Mouse (Mus musculus) liver, embryonic 14.5 days (tissue): Measurements from ENCODE around the gene Shmt1. TPM values are rescaled to one million over a fixed set of nuclear protein-coding genes. Genes with fewer than 3 reads are reported as not detected.

Source experiments
- ATAC-seq: fragments of 200-750 bp; cut with Nextera tagmentation; 2 replicates; pipeline ENCODE4 v1.8.0; 2017; ENCODE audit warnings: moderate number of reproducible peaks, mild to moderate bottlenecking, moderate library complexity; ENCODE audit not compliant: insufficient read depth
- DNase-seq, 3 experiments: peaks; one replicate each; pipeline ENCODE4 v3.0.0-alpha.2; 2012 to 2013; ENCODE audit warnings: low read depth in 3 of 3, low spot score in 3 of 3
- H3K27ac ChIP-seq: fragments of 300-500 bp; sonication (generic); 2 replicates; pipeline ENCODE4 v1.5.1; 2014; ENCODE audit warnings: moderate library complexity, mild to moderate bottlenecking, control low read depth, inconsistent platforms
- H3K27me3 ChIP-seq: fragments of 300-500 bp; sonication (generic); 2 replicates; pipeline ENCODE4 v1.6.1; 2014; ENCODE audit warnings: mild to moderate bottlenecking, low read length, moderate library complexity; ENCODE audit not compliant: control insufficient read depth, insufficient read depth
- H3K36me3 ChIP-seq: fragments of 300-500 bp; sonication (generic); replicated peaks from 2 replicates; pipeline ENCODE4 v1.6.1; 2014; ENCODE audit warnings: low read depth; ENCODE audit not compliant: control insufficient read depth, insufficient read depth
- H3K4me1 ChIP-seq, 2 experiments: fragments of 200-500 bp in 1 of 2; fragments of 300-500 bp in 1 of 2; sonication (generic) in 1 of 2; replicated peaks; 2 replicates each; pipeline ENCODE4 v1.6.1; 2012 to 2014; ENCODE audit warnings: antibody characterized with exemption in 1 of 2, inconsistent platforms in 1 of 2, low read length in 1 of 2; ENCODE audit not compliant: control insufficient read depth in 2 of 2, insufficient read depth in 2 of 2
- H3K4me2 ChIP-seq: fragments of 300-500 bp; sonication (generic); 2 replicates; pipeline ENCODE4 v1.6.1; 2014; ENCODE audit warnings: low read depth, mild to moderate bottlenecking, control low read depth, moderate library complexity
- H3K4me3 ChIP-seq, 2 experiments: fragments of 200-500 bp in 1 of 2; fragments of 300-500 bp in 1 of 2; sonication (generic) in 1 of 2; 2 replicates each; pipeline ENCODE4 v1.5.1; 2012 to 2014; ENCODE audit warnings: low read depth in 2 of 2, low read length in 2 of 2, mild to moderate bottlenecking in 2 of 2, control low read depth in 1 of 2, inconsistent platforms in 1 of 2, moderate library complexity in 1 of 2; ENCODE audit not compliant: insufficient read depth in 1 of 2
- H3K9ac ChIP-seq: fragments of 300-500 bp; sonication (generic); replicated peaks from 2 replicates; pipeline ENCODE4 v1.6.1; 2014; ENCODE audit warnings: mild to moderate bottlenecking, control low read depth, moderate library complexity
- H3K9me3 ChIP-seq: fragments of 300-500 bp; sonication (generic); 2 replicates; pipeline ENCODE4 v1.6.1; 2016; ENCODE audit warnings: low read length, mixed read lengths; ENCODE audit not compliant: control insufficient read depth
- CTCF ChIP-seq: IDR thresholded peaks from 2 replicates; pipeline ENCODE4 v1.5.1; 2016; ENCODE audit warnings: antibody characterized with exemption, low read depth, control low read depth
- EP300 ChIP-seq: IDR thresholded peaks from 2 replicates; pipeline ENCODE4 v1.6.1; 2016; ENCODE audit warnings: antibody characterized with exemption, low read depth
- WGBS: fragments of 180-500 bp; shearing (Covaris S2); extraction: QIAGEN DNeasy Blood & Tissue Kit; methylation state at CpG from one replicate; pipeline ENCODE4 v1.1.7; 2014; ENCODE audit not compliant: insufficient replicate concordance; 5-methylcytosine and 5-hydroxymethylcytosine counted together
- polyA plus RNA-seq, 2 experiments: library from polyadenylated mRNA; depleted of rRNA in 1 of 2; stranded (reverse) in 1 of 2; unstranded in 1 of 2; fragments of >200 nt; fragmentation: Nextera tagmentation in 1 of 2; extraction: Ambion mirVana in 1 of 2; gene quantifications; 2 replicates each; pipeline versions ENCODE4 v1.2.1 to v1.2.3; 2012 to 2014

The Shmt1 gene
- polyA plus RNA-seq, 2 experiments = 26.9 to 34.2 TPM

DNA sequence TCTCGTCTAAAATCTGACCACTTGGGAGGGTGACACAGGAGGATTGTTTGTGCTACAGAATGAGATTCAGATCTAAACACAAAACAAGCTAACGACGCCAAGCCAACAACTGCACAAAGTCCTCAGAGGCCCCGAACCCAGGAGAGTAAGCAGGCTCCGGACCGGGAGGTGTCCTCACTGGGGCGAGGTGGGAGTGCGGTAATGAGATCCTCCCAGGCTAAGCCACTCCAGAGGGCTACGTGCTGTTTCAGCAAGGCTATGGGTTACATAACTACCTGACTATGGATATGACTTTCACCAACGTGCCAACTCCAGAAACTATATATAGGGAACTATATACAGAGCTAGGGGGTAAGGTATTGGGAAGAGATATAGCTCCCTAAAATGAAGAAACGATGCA is 15.2 kb downstream of the Shmt1 start:
- H3K4me3 ChIP-seq = no peak overlapping the region
- DNase-seq (no peak), ATAC-seq (no peak)
- no peaks in the 10 kb centered on the region for H3K27me3 ChIP-seq
- no peak for TF ChIP-seq CTCF
- no peak for TF ChIP-seq EP300
- no peak overlapping the region for H3K4me2 ChIP-seq
- H3K36me3 ChIP-seq = peaks cover 4% of the 10 kb centered on the region
- no peaks in the 10 kb centered on the region for H3K9me3 ChIP-seq
- no peak overlapping the region for H3K9ac ChIP-seq
- no peaks in the 10 kb centered on the region for H3K4me1 ChIP-seq
- H3K27ac ChIP-seq = no peak overlapping the region
- WGBS = 76% methylated on average over 11 of the region's 11 CpGs

DNA sequence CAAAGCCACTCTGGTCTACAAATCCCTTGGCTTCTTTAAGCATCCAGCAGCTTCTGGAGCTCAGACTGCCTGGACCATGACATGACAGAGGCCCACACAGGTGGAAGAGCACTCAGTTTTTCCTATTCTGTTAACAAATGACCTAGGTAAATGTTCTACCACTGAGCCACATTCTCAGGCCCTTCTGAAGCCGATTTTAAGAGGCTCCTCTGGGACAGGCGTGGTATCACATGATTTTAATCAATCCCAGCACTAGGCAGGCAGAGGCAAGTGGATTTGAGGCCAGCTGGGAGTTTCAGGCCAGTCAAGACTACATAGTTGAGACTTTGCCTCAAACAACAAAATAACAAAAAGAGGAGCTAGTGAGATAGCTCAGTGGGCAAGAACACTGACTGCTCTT is 21.0 kb downstream of the Shmt1 start:
- H3K9me3 ChIP-seq = no peaks in the 10 kb centered on the region
- no peaks in the 10 kb centered on the region for H3K27me3 ChIP-seq
- ATAC-seq (no peak), DNase-seq (no peak)
- no peak overlapping the region for H3K27ac ChIP-seq
- H3K4me3 ChIP-seq = no peak overlapping the region
- H3K4me1 ChIP-seq = no peaks in the 10 kb centered on the region
- WGBS = 65% methylated on average over 2 of the region's 2 CpGs
- H3K36me3 ChIP-seq = peaks cover 30% of the 10 kb centered on the region
- TF ChIP-seq CTCF = no peak
- no peak for TF ChIP-seq EP300
- no peak overlapping the region for H3K9ac ChIP-seq
- H3K4me2 ChIP-seq = no peak overlapping the region

DNA sequence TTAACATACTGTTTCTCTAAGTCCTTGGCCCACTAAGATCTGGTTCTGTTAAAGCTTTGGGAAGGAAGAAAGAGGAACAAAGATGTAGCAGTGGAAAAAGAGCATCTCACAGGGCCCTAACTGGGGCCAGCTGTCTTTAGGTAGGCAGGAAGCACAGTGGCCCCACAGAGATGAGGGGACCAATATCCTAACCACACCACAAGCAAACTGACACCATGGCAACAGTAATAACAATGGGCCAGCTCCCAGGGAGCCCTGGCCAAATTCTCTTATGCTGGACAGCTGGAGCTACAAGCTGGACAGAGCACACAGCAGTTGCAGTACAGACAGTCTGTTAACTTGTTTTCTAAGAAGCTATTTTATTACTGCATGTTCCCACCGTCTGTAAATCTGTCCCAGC is 23.9 kb downstream of the Shmt1 start:
- no peak overlapping the region for H3K9ac ChIP-seq
- no peaks in the 10 kb centered on the region for H3K9me3 ChIP-seq
- H3K36me3 ChIP-seq = peaks cover 40% of the 10 kb centered on the region
- ATAC-seq (no peak), DNase-seq (no peak)
- WGBS = 55% methylated on average over 1 of the region's 1 CpGs
- TF ChIP-seq EP300 (no peak), CTCF (no peak)
- H3K27ac ChIP-seq = no peak overlapping the region
- no peaks in the 10 kb centered on the region for H3K27me3 ChIP-seq
- H3K4me2 ChIP-seq = no peak overlapping the region
- H3K4me1 ChIP-seq = no peaks in the 10 kb centered on the region; a peak in 1 of 4 replicates
- H3K4me3 ChIP-seq = no peak overlapping the region

DNA sequence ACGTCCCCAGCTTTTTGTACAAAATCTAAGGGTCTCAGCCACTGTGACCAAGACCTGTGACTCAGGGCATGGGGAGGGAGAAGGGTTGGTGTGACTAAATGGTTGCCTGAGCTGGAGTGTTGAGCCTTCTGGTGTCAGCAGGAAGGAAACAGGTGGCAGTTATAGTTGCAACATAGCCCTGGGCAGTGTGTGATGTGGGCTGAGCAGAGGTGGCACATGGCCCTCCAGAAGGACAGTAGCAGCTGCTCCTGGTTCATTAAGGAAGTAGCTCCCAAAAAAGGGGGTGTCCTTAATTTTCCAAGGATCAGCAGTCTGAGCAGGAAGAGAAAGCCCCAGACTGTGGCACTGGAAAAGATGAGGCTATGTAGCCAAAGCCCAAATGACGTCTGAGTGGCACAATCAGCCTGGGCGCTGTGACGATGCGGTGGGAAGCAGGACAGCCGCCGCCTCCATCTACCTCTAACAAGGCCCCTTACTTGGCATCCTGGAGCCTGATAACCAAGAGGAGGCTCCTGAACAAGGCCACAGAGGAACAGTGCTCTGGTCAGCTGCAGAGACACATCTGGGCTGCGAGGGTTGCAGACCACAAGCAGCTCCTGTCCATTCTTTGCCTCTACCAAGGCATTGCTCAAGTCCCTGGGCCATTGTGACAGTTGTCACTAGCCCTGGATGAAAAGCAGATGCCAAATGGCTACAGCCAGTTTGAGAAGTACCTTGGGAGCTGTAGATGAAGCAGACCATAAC is 27.2 kb downstream of the Shmt1 start:
- Histone ChIP-seq H3K4me1 (peaks cover 10 to 27% of the 10 kb centered on the region in 2 experiments), H3K36me3 (peaks cover 34% of the 10 kb centered on the region), H3K27me3 (no peaks in the 10 kb centered on the region), H3K4me2 (no peak overlapping the region), H3K4me3 (no peak overlapping the region), H3K9me3 (no peaks in the 10 kb centered on the region), H3K9ac (no peak overlapping the region), H3K27ac (no peak overlapping the region)
- ATAC-seq (no peak), DNase-seq (no peak)
- no peak for TF ChIP-seq EP300
- no peak for TF ChIP-seq CTCF
- WGBS = 73% methylated on average over 8 of the region's 8 CpGs

DNA sequence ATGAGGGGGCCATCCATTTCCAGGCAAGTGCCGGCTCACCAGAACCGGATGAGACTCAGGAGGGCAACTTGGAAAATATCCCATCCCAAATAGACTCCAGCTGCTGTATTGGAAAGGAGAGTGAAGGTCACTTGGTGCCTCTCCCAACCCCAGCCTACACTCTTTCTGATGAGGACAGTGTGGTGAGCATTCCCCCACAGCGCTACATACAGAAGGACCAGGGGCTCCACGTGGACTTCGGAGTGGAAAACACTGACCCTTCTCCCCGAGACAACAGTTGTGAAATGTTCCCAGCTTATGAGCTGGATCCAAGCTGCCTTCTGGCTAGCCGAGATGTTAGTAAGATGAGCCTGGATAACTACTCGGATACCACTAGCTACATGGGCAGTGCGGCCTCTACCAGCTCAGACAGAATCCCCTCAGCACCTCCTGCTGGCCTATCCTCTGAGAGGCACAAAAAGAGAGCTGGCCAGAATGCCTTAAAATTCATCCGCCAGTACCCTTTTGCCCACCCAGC is 31.8 kb downstream of the Shmt1 start:
- Histone ChIP-seq H3K9ac (no peak overlapping the region; the same call in 1 of the 2 replicates), H3K4me1 (peaks cover 24 to 52% of the 10 kb centered on the region in 2 experiments), H3K4me3 (peak overlapping the region; percentile 15 to 42), H3K36me3 (peaks cover 3% of the 10 kb centered on the region), H3K27ac (no peak overlapping the region), H3K9me3 (no peaks in the 10 kb centered on the region), H3K27me3 (no peaks in the 10 kb centered on the region), H3K4me2 (peak overlapping the region; percentile 67)
- no peak for TF ChIP-seq EP300
- TF ChIP-seq CTCF = no peak
- 79% methylated on average over 10 of the region's 10 CpGs for WGBS
- ATAC-seq (no peak), DNase-seq (no peak)
